Mouse (Mus musculus) kidney, adult 2 months (tissue): ENCODE measurements around the gene F830045P16Rik.

ENCODE experiments used
- CTCF ChIP-seq: fragments of 200-500 bp; conservative IDR thresholded peaks from 2 replicates; pipeline ENCODE4 v1.5.1; 2011; ENCODE audit warnings: low read depth, mild to moderate bottlenecking, control low read depth, low read length, moderate library complexity, mixed read lengths; ENCODE audit not compliant: insufficient read depth, insufficient read length
- POLR2A ChIP-seq: fragments of 200-500 bp; IDR thresholded peaks from one replicate; pipeline ENCODE4 v1.6.1; 2011; ENCODE audit warnings: low read depth, low read length, control low read depth

DNA sequence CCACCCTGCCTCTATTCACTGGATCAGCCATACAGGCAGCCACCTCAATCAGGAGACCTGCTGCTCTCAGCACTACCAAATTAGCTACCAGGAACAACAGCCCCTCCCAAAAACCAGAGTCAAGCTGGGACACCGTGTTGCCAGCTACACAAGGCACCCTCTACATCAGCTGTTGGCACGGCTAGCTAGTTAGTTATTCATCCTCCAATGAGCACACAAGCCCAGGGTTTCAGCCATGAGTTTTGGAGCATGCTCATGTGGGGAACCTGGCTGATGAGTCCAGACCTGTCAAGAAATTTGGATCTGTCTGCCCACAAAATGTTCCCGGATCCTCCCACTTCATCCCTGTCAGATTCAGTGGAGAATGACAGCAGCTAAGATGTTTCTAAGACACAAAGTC, 25.4 kb upstream of the F830045P16Rik start:
- TF ChIP-seq CTCF = no peak
- TF ChIP-seq POLR2A = no peak
